Mouse (Mus musculus) ES-Bruce4 (cell line): ENCODE data around the gene Cs. TPM values are rescaled to one million over a fixed set of nuclear protein-coding genes. Genes with fewer than 3 reads are reported as not detected.

Source experiments
- H3K27ac ChIP-seq: 2 replicates; pipeline ENCODE4 v1.5.1; 2012; ENCODE audit warnings: low read length, inconsistent platforms; ENCODE audit not compliant: insufficient read depth
- H3K27me3 ChIP-seq: 2 replicates; pipeline ENCODE4 v1.6.1; 2012; ENCODE audit warnings: mild to moderate bottlenecking, low read length, inconsistent platforms; ENCODE audit not compliant: control insufficient read depth, poor library complexity, insufficient read depth, severe bottlenecking
- H3K36me3 ChIP-seq: 2 replicates; pipeline ENCODE4 v1.6.1; 2012; ENCODE audit warnings: inconsistent platforms, mild to moderate bottlenecking, low read length, moderate library complexity; ENCODE audit not compliant: control insufficient read depth, poor library complexity, insufficient read depth, severe bottlenecking
- H3K4me1 ChIP-seq: one replicate; pipeline ENCODE4 v1.8.1; 2011; ENCODE audit warnings: low read length; ENCODE audit not compliant: control insufficient read depth, insufficient read depth
- H3K4me3 ChIP-seq: 2 replicates; pipeline ENCODE4 v1.5.1; 2011; ENCODE audit warnings: low read depth, mild to moderate bottlenecking, low read length
- H3K9ac ChIP-seq: 2 replicates; pipeline ENCODE4 v1.6.1; 2012; ENCODE audit warnings: low read depth, mild to moderate bottlenecking, inconsistent platforms; ENCODE audit not compliant: poor library complexity, severe bottlenecking
- H3K9me3 ChIP-seq: replicated peaks from 2 replicates; pipeline ENCODE4 v1.6.1; 2012; ENCODE audit warnings: mild to moderate bottlenecking, low read length, inconsistent platforms; ENCODE audit not compliant: control insufficient read depth, poor library complexity, insufficient read depth, severe bottlenecking
- CTCF ChIP-seq: IDR thresholded peaks from one replicate; pipeline ENCODE4 v1.8.1; 2011; ENCODE audit warnings: low read depth, low read length
- EP300 ChIP-seq: IDR thresholded peaks from 2 replicates; pipeline ENCODE4 v1.6.1; 2011; ENCODE audit warnings: low read depth, low read length; ENCODE audit not compliant: insufficient read depth
- POLR2A ChIP-seq: IDR thresholded peaks from one replicate; pipeline ENCODE4 v1.8.1; 2011; ENCODE audit warnings: low read length; ENCODE audit not compliant: insufficient read depth
- polyA plus RNA-seq: library from polyadenylated mRNA; stranded (reverse); fragments of >200 nt; gene quantifications from 2 replicates; pipeline ENCODE4 v1.2.4, GENCODE M21; 2011; ENCODE audit warnings: low read depth; ENCODE audit not compliant: missing spikeins, insufficient read depth, insufficient read length

Gene Cs
- polyA plus RNA-seq, 1 experiment, result 197 TPM

GRCm38 (mm10) chr10:128403931-128404330 lies 66.4 kb downstream of the Cs start:
- Histone ChIP-seq H3K27ac (no peak overlapping the region), H3K4me3 (no peak overlapping the region), H3K9me3 (no peaks in the 10 kb centered on the region), H3K4me1 (peaks cover 1% of the 10 kb centered on the region), H3K36me3 (0 out of 2 replicates have a peak, but pooled peaks cover 2% of the 10 kb centered on the region), H3K9ac (no peak overlapping the region), H3K27me3 (no peaks in the 10 kb centered on the region)
- no peak for TF ChIP-seq CTCF
- no peak for TF ChIP-seq EP300
- no peak for TF ChIP-seq POLR2A

GRCm38 (mm10) chr10:128408591-128409535 lies 71.3 kb downstream of the Cs start:
- TF ChIP-seq EP300 (no peak), CTCF (no peak), POLR2A (no peak)
- peak overlapping the region; percentile 89 for H3K4me3 ChIP-seq
- no peaks in the 10 kb centered on the region for H3K9me3 ChIP-seq
- H3K9ac ChIP-seq, result peak overlapping the region; percentile 79
- H3K27me3 ChIP-seq, result no peaks in the 10 kb centered on the region
- 0 out of 2 replicates have a peak, but pooled peaks cover 2% of the 10 kb centered on the region for H3K36me3 ChIP-seq
- H3K4me1 ChIP-seq, result peaks cover 1% of the 10 kb centered on the region
- H3K27ac ChIP-seq, result no peak overlapping the region

- H3K4me3 ChIP-seq, result peak overlapping the region; percentile 89
- H3K27me3 ChIP-seq, result no peaks in the 10 kb centered on the region
- peak overlapping the region; percentile 79 for H3K9ac ChIP-seq
- peak overlapping the region; percentile 57 for H3K27ac ChIP-seq
- 0 out of 2 replicates have a peak, but pooled peaks cover 4% of the 10 kb centered on the region for H3K36me3 ChIP-seq
- no peaks in the 10 kb centered on the region for H3K9me3 ChIP-seq
- peaks cover 1% of the 10 kb centered on the region for H3K4me1 ChIP-seq
- TF ChIP-seq POLR2A, result no peak
- TF ChIP-seq CTCF, result peak; percentile 65
- TF ChIP-seq EP300, result 0 out of 2 replicates have a peak, but pooled peaks have one; percentile 52
Measured at GRCm38 (mm10) chr10:128409692-128410559, 72.4 kb downstream of the Cs start.

DNA sequence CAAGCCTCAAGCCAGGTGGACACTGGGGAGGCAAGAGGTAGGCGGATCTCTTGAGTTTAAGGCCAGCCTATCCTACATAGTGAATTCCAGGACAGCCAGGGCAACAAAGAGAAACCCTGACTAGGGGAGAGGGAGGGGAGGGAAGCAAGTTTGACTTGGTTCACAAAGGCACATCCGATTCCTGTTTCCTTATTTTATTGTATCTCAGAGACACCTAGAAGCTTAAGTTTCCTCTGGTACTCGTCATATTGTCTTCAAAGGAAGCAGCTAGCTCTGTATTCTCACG lies 73.0 kb downstream of the Cs start:
- peak overlapping the region; percentile 50 for H3K4me3 ChIP-seq
- H3K36me3 ChIP-seq, result peaks cover 7% of the 10 kb centered on the region; the same call in 1 of the 2 replicates
- no peaks in the 10 kb centered on the region for H3K27me3 ChIP-seq
- peaks cover 1% of the 10 kb centered on the region for H3K4me1 ChIP-seq
- no peak for TF ChIP-seq CTCF
- TF ChIP-seq EP300, result no peak
- no peak for TF ChIP-seq POLR2A
- no peaks in the 10 kb centered on the region for H3K9me3 ChIP-seq
- H3K27ac ChIP-seq, result peak overlapping the region; percentile 57
- peak overlapping the region; percentile 71 for H3K9ac ChIP-seq

GRCm38 (mm10) chr10:128411211-128412054 lies 73.9 kb downstream of the Cs start, which contains the start of the genes Nabp2 and Rnf41:
TSS of gene Nabp2 (minus strand) at chr10:128411492.
TSS of gene Rnf41 (plus strand) at chr10:128411657.
- Histone ChIP-seq H3K36me3 (peaks cover 11% of the 10 kb centered on the region), H3K9ac (peak within 1 kb of the TSS; percentile 77), H3K27me3 (no peaks in the 10 kb centered on the region), H3K4me1 (peaks cover 1% of the 10 kb centered on the region), H3K9me3 (no peaks in the 10 kb centered on the region), H3K4me3 (peak within 1 kb of the TSS; percentile 73), H3K27ac (peak within 1 kb of the TSS; percentile 57)
- TF ChIP-seq POLR2A, result peak; percentile 68
- TF ChIP-seq EP300, result no peak
